Mouse (Mus musculus): ENCODE measurements at regions not wholly inside any gene's neighbourhood (a gene's known extent, or its start where the extent isn't known, plus 50 kb on each side); places are given as distances from the start of the nearest gene placed in this dataset.
"Not testable (repeated sequence)": the region's sequence is repeated elsewhere in the genome, so short reads cannot be mapped to it uniquely, and the experiment has no call there.

DNA sequence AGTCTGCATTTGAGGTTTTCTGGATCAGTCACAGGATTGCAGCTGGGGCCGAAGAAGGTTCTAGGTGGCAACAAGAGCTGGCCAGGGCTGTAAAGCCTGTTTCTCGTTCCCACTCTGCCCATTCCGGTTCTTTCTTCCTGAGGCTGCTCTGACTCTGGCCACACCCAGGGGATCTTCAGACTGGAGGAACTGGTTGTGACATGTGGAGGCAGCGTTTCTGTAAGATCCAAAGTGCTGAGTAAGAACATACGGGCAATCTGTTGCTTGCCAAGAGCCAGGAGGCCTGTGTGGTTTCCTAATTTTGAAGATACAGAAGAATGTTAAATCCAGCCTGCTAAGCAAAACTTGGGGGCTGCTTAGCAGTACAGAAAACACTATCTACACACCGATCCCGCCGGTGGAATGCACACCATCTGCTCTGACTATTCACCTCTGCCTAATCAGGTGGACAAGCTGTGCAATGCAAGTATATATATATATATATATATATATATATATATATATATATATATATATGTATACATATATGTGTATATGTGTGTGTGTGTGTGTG lies 99.3 kb upstream of the Bmp2k start:
- DNase-seq: no peak

DNA sequence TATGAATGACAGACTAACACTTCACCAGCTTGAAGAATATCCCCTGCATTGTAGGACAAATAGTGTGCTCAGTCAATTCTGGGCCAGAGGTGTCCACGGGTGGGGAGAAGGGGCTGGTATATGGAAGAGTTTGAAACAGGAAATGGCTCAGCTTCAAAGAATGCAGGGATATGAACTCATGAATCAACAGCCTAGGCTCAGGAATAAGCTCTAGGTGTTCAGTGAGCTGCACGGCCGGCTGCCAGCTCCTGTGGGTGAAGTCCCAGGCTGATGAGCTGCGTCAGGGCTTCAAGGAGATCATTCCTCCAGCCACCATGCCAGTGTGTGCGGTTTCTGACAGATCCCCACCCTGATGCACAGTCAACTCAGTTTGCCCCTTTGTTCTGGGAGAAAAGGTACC lies 98.8 kb upstream of the Bmp2k start:
- no peak for DNase-seq

DNA sequence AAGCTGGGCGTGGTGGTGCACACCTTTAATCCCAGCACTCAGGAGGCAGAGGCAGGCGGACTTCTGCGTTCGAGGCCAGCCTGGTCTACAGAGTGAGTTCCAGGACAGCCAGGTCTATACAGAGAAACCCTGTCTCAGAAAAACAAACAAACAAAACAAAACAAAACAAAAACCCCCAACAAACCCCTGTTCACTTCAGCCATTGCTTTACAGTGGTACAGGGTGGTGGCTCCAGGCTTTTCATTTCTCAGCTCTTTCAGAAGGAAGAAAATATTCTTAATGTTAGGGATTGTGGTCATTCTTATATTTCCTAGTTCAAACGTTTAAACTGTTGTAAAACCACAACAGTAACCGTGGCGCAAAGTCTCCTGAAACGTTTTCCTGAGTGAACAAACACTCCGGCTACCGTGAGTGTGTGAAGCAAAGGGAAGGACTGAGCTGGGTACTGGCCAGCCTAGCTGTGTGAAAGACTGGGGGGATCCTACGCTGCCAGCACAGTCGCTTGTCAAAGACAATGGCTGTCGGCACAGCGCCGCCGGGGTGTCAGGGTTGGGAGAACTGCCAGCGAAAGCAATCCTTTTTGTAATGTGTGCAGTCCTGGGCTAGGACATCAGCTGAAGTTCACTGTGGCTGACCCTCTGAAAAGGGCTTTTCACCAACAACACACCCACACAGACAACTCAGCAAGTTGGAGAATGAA lies 91.8 kb upstream of the Bmp2k start:
- DNase-seq: no peak

DNA sequence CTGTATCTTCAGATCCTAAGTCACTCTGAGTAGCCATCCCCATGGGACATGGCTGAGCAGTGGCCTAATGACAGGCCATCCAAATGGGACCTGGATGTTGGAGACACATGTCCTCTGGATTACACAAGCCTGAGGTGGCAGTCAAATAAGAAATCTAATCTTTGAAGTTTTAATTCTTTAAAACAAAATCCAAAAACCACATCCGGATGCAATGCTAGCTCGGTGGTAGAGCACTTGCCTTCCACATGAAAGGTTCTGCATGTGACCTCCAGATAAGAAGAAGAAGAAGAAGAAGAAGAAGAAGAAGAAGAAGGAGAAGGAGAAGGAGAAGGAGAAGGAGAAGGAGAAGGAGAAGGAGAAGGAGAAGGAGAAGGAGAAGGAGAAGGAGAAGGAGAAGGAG lies 89.1 kb upstream of the Bmp2k start:
- not testable (repeated sequence) for DNase-seq

DNA sequence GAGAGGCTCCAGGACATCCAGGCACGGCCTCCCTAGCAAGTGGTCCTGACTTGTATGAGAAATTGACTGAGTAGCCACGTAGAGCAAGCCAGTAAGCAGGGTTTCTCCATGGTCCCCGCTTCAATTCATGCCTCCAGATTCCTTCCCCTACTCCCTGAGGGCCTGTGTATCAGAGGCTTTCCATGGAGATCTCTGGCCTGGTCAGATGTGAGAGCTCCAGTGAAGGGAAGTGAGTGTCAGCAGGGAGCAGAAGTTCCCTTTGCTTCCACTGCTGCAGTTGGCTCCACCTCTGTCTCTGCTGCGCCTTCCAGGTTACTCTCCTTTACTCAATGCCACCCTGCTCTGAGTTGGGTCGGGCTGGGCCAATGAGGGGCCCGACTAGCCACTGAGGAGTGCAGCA lies 88.3 kb upstream of the Bmp2k start:
- no peak for DNase-seq

DNA sequence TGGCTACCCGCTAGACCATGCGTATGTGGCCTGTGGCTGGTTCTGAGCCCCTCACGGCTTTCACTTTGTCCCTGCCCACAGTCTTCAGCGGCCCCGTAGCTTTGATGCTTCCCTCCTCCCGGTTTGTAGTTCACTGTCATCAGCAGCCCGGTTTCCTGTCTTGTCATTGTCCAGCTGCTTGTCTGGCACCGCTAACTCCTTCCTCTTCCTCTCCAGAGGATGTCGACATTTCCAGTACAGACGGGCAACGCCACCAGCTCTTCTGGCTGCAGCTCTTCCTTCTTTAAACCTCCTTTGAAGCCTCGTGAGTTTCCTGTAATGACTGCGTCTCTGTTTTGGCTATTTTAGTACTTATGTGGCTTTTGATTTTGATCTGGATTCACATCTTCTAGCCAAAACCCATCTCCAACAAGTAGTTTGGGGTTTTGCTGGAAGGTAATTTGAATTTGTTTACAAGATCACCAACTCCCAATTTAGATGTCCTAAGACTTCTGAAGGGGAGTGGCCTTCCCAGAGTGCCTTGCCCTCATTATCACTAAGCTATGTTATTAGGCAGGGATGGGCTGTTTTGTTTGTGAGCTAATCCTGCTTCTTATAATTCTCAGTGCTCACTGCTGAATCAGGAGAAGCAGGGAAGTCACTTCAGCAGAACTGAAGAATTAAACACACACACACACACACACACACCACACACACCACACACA lies 85.8 kb upstream of the Bmp2k start:
- DNase-seq: peak; percentile 54

DNA sequence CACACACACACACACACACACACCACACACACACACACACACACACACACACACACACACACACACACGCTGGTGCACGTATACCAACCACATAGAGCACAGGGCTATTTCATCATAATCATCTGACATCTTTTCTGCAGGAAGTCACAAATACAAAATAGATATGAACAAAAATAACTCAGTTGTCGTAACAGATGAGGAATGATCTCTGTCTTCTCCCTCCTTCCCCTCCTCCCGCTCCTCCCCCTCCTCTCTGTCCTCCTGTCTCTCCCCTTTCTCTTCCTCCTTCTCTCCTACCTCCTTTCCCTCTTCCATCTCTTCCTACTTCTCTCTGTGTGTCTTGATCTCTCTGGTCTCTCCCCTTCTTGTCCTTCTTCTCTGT lies 85.2 kb upstream of the Bmp2k start:
- no peak for DNase-seq

DNA sequence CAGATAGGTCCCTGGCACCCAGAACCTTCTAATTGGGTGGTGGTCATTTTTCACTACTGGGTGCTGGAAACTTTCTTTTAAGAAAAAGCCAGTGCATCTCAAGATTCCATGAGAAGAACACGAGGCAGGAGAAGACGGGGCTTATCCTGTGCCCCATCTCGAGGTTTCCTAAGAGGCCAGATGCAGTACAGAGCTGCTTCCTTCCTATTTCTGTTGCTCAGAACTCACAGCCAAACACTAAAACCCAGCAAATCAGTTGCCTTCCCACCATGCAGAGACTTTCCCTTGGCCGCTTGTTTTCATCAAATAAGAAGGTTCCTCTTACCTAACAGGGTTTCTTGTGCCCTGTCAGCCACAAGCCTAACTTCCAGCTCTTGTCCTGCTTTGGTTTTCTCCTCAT lies 84.7 kb upstream of the Bmp2k start:
- peak; percentile 38 for DNase-seq

DNA sequence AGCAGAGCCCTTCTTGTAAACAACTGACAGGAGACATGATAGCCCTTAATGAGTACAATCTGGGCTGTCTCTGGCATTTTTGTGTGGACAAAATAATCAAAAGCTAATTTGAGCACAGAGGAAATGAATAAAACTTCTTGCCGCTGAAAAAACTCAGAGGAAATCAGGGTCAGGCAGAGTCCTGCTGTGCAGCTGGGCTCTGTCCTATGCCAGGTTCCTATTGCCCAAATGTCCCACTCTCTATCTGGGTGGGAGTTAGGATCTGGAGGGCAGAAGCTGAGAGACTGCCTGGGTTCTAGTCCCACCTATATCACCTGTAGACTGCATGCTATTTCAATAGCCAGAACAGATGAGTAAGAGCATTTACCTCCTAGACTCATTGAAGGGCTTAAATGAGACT lies 83.8 kb upstream of the Bmp2k start:
- DNase-seq: no peak

DNA sequence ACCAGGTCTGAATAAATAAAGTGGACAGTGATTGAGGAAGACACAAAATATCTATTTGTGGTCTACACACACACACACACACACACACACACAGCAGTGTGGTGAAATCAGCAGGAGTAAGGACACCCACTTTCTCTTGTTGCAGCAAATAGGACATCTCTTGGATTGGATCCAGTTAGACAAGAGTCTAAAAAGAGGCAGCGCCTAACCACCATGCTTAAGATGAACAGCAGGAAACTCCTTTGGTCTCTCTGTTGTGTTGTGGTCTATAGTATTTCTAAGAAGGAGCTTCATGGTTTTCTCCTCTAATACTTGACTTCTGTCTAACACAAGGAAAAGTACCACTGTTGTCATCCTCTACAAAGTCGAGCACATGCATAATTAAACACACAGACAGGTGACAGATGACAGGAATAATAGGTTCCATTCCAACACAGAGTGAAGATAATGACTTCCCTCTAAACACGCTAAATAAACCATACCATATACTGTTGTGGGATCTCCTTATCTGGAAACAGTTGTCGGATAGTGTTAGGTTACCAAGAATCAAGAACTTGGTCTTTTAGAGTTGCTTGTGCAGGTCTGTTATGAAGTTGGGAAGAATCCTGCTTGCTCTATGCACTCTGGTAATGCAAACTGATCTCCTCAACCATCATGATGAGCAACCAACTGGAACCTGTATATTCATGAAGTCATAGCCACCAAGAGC lies 82.6 kb upstream of the Bmp2k start:
- no peak for DNase-seq

DNA sequence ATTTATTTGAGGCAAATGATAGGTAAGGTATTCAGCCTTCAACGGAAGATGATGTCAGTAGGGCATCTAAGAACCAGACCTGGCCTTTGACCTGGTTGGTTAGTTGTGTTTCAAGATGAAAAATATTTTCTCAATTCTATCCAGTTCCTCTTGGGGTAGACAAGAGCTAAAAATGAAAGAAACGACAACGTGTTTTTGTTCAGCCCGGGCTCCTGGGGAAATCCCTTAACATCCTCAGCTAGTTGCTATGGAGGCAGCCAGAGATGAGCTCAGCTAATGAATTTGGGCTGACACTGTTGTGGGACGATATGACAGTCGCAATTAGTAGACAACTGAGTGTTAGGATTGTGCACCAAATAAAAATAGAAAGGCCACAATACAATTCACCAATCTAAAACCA lies 80.6 kb upstream of the Bmp2k start:
- no peak for DNase-seq

DNA sequence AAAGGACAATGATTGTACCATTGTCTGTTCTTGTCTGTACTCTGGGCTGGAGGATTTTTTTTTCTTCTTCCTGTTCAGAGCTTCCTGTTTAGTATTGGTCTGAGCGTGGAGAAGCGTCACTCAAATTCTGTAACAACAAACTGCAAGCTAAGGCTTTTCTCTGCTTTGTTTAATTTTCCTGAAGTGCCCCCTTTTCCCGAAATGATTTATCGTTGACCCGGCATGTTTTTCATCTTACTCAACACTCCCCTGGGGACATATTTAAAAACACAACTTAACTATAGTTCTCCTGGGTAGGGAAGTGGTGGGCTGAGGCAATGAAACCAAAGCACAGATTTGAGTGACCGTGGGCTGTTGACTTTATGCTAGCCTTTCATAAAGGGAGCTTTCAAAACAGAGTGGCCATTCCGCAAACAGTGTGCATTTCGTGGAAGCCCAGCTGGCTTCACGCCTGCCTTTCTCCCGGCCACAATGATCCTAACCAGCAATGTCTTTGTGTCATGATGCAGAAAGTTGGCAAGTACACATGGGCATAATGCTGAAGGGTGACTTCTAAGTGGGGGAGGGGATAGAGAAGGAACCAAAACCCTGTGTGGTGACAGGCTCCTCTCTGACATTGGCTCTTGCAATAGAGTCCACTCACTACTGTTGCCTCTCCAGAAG lies 79.8 kb upstream of the Bmp2k start:
- no peak for DNase-seq

DNA sequence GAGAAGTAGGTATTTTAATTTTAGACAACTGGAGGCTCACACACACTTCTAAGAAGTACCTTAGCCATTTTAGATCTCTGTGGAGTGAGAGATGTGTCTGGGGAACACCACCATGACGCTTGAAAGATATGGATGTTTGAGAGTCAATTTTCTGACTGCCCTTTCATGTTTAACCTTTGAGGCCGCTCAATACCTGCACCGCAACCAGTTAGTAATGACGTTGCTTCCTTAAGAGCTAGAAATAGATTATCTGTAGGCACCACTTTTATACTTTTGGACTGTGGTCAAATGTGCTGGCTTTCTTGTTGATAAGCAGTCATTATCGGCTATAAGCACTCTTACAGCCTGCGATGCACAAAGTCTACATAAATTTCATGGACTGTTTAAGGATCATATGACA lies 78.3 kb upstream of the Bmp2k start:
- DNase-seq: no peak

DNA sequence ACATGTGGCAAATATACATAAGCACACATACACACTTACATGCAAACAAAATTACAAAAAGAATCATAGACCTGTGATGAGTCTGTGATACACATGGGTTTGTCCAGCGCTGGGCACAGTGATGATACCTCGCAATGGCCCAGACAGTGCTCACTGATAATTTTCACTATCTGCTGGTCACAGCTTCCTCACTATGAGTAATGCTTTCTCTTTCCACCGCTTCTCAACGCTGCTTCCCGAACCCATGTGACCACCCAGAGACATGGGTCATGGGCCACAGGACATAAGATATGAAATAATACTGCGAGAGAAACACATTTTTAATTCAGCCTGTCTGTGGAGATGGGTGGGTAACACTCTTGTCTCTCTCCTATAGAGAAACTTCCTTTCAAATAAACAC lies 76.5 kb upstream of the Bmp2k start:
- DNase-seq: no peak

DNA sequence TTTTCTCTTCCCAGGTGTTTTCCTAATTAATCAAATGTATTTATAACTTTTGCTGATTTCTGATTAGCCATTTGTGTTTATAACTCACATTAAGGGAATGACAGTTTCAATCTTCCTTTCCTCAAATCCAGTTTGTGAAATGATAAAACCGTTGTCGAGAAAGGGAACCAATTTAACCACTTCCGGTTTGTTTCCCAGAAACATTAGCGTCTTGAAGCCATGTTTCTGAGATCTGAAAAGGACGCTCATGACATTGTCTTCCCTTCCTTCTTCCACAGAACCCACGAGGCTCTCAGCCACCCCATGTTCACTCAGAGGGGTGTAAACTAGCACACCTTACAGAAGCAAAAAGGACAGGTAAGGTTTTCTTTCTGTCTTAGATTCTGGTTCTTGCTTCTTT lies 76.0 kb upstream of the Bmp2k start:
- no peak for DNase-seq

DNA sequence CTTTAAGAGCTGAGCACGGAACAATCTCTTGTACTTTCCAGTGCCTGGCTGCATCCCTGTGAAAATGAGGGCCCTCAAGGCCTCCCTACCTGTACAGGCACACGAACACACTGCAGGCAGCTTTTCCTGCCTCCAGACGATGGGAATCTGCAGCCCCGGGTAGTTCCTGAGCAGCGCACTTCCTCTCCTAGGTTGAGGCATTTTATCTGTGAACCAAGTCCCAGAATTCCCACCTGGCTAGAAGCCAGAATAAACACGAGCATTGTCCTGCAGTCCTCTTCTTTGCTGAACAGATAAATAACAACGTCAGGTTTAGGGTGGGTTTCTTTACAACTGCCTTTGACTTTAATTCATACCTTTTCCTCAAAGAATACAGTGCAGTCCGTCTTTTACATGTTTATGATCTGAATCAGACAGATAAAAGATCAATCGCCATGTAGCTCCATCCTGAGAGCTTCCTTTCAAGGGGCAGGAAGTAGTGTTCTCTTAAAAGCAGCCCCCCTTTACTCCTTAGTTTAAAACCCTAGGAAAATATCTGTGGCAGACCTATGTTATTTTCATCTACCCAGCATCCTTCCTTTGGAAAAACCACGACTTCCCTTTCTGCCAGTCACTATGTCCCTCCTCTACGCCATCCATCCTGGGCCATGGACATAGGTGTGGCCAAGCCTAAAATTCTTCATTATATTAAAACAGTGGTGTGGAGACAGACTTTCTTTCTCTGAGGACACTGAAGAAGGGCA lies 75.3 kb upstream of the Bmp2k start:
- DNase-seq: no peak

DNA sequence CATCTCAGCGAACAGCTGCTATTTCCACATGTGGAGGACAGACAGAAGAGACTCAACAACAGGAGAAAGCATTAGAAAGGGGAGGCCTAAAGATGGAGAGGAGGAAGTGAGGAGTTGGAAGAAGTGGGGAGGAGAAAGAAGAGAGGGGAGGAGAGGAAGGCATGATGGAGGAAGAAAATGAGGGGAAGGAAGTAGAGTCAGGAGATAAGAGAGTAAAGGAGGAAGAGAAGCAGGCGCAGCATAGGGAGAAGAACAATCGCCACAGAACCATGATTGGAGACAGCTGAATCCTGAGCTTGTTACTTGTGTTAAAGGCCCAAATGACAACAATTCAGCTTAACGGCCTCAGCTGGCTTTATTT lies 74.8 kb upstream of the Bmp2k start:
- DNase-seq: no peak

DNA sequence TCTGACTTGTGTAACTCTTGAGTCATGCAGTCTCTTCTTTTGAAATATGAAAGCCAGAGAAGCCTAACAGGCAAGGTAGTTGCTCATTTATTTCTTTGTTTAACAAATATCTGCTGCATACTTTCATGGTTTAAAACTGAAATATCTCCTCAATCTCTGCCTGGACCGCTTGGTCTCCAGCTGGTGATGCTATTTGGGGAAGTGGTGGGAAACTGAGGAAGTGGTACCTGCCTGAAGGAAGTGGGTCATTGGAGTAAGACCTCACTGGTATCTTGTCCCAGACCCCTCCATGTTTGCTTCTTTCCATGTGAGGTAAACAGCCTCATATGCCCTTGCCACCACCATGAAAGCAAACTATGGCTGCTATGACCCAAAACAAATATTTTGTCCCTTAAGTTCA lies 74.0 kb upstream of the Bmp2k start:
- DNase-seq: no peak

DNA sequence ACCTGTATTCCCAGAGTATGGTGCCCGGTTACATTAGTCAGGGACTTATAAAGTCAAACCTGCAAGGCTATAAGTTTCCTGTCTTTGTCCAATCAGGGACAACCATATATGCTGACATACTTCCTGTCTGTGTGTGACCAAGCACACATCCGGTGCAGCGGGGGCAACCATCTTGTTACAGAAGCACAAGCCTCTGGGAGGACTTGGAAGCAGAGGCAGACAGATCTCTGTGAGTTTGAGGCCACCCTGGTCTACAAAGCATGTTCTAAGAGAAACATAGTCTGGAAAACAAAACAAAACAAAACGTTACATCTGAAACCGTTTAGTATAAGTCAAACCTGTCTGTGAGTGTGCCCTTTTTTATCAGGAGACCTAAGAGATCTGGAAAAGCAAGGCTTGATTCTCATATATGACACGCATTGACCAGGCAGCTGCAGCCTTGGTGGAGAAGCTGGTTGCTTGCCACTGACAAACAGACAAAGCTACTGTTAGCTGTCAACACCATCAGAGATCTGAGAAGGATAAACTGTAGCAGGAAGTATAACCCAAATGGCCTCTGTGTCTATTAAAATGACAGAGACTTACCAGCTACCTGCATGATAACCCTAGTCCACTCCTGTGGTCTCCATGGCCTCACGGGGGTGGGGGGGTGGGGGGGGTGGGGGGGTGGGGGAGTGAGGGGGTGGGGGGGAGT lies 72.6 kb upstream of the Bmp2k start:
- DNase-seq: no peak

DNA sequence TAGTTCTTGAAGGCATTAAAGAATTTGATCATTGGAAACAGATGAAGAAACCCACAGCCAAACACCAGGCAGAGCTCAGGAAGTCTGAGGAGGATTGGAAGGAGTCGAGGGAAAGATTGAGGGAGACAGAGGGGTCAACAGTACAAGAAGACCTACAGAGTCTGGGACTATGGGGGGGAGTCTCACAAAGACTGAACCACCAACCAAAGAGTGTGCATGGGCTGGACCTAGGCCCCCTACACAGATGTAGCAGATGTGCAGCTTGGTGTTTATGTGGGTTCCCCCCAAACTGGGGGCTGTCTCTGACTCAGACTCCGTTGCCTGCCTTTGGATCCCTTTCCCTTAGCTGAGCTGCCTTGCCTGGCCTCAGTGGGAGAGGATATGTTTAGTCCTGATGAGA lies 71.5 kb upstream of the Bmp2k start:
- DNase-seq: no peak

DNA sequence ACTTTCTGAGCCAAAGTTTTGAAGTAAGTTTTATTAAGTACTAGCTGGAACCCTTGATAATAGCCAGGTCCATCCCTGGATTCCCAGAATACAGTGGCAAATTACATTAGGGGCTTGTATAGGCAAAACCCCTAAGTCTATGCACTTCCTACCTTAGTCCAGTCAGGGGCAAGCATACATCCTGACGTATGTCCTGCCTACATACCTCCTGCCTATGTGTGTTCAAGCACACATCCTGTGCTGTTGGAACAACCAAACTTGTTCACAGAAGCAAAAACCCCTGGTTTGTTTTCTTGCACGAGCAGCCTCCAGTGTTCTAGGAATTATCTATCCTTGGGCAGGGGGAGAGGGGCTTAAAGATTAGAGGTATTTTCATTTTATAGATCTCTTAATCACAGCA lies 66.4 kb upstream of the Bmp2k start:
- no peak for DNase-seq

DNA sequence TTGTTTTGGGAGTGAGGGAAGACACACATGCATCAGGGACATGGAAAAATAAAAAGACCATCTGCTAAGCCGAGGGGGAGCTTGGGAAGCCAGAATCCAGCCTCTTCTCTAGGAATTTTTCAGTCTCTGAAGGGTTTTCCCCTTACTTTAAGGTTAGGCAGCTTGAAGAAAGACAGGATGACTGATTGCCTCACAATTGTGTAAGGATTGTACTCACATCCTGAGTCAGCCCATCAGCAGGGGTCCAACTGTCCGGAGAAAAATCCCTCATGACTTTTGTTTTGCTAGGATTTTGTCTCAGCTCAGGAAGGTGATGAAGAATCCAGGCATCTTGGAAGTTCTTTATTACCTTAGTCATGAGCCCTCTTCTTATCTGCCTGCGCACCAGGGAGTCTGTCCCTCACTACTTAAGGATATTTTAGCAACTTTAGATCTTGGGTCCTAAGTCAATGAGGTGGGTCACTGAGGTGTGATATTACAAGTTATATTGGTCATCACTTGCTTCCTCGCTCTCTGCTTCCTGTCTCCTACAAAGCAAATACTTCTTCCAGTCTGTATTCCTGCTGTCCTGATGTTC lies 65.8 kb upstream of the Bmp2k start:
- DNase-seq: no peak
